Mouse (Mus musculus): ENCODE measurements around the gene Nectin1. TPM values are rescaled to one million over a fixed set of nuclear protein-coding genes. Genes with fewer than 3 reads are reported as not detected.
A peak's percentile ranks its signal among the peaks of the same experiment; 100 is the strongest.

Gene Nectin1
- polyA plus RNA-seq, 1 experiment from 2014 or later, result 11.0 TPM

DNA sequence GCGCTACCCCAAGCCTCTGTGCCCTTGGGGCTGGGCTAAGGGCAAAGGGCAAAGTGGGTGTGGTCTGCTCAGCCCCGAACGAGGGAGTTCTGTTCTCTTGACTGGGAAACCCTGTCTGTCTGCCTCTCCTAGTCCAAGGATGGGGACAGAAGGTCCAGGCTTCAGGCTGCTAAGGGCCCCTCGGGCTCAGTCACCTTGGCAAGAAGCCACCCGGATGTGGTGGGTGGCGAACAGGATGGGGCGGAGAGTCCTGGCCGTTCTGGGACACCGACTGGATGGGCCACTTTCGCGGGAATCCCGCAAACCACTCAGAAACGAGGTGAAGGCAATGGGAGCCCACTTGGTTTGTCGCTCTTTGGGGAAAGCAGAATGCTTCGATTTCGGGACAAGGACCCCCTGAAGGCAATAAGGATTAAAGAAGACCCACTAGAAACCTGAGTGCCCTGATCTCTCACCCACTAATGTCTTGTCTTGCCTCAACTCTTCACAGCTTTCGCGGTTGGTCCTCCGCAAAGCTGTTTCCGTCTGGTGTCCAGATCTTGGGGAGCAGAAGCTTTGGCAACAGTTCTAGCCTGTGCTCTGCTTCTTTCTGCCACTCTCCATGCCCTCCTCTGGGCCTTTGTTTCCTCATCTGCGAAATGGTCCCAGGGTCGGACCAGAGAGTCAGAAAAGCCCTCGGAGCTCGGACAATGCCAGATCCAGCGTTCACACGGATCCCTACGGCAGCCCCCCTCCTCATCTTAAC lies 710 bp upstream of the Nectin1 start:
- 1% methylated on average over 27 of the region's 27 CpGs for WGBS
- ATAC-seq, result no peak
- Histone ChIP-seq H3K9me3 (no peaks in the 10 kb centered on the region), H3K4me2 (replicated peaks) (peak overlapping the region; percentile 91), H3K36me3 (no peaks in the 10 kb centered on the region), H3K27me3 (peaks cover 10% of the 10 kb centered on the region; the same call in 1 of the 2 replicates), H3K27ac (peak overlapping the region; percentile 99), H3K9ac (replicated peaks) (peak overlapping the region; percentile 98), H3K4me3 (replicated peaks) (peak overlapping the region; percentile 95), H3K4me1 (replicated peaks) (peaks cover 50% of the 10 kb centered on the region)

DNA sequence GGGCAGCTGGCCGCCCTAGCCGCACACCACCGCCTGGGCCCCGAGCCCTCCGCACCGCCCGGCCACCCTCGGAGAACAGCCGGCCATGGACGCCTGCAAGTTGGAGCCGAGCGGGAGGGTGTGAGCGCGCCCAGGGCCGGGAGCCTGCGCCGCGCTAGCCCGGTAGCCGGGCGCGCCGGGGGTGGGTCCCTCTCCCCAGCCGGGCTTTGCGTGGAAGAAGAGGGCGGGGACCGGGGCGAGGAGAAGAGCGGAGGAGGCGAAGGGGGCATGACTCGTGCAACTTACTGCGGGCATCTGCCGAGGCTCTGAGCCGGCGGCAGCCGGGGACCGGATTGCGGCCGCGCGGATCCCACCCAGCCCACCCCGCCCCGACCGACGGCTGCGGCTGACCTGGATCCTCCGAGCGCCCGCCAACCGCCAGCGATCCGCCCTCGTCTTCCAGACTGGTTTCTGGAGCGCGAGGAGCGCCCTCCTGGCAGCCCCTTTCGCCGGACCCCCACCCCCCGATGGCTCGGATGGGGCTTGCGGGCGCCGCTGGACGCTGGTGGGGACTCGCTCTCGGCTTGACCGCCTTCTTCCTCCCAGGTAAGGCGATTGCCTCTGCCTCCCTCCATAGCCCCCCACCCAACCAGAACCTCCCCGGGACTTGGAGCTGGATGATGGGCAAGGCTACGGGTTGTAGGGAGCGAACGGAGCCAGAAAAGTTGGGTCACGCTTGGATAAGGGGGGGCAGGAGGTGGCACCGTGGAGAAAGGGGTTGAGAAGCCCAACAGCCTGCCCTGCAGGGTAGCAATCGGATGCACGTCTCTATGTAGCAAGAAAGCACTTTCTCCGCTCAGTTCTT lies 576 bp downstream of the Nectin1 start:
- Histone ChIP-seq H3K27me3 (peaks cover 10% of the 10 kb centered on the region; the same call in 1 of the 2 replicates), H3K4me1 (replicated peaks) (peaks cover 53% of the 10 kb centered on the region), H3K36me3 (no peaks in the 10 kb centered on the region), H3K27ac (peak overlapping the region; percentile 99), H3K9me3 (no peaks in the 10 kb centered on the region), H3K4me3 (replicated peaks) (peak overlapping the region; percentile 95), H3K4me2 (replicated peaks) (peak overlapping the region; percentile 91), H3K9ac (replicated peaks) (peak overlapping the region; percentile 98)
- ATAC-seq, result peak; percentile 73
- under 1% methylated on average over 72 of the region's 77 CpGs for WGBS

- no peaks in the 10 kb centered on the region for H3K36me3 ChIP-seq
- H3K27me3 ChIP-seq, result peaks cover 7% of the 10 kb centered on the region; the same call in 1 of the 2 replicates
- H3K9me3 ChIP-seq, result no peaks in the 10 kb centered on the region
- no peak for ATAC-seq
- H3K4me2 ChIP-seq (replicated peaks), result peak overlapping the region; percentile 91
- peak overlapping the region; percentile 99 for H3K27ac ChIP-seq
- peaks cover 61% of the 10 kb centered on the region for H3K4me1 ChIP-seq (replicated peaks)
- peak overlapping the region; percentile 95 for H3K4me3 ChIP-seq (replicated peaks)
- H3K9ac ChIP-seq (replicated peaks), result peak overlapping the region; percentile 98
- WGBS, result under 1% methylated on average over 43 of the region's 43 CpGs
These were observed 1.4 kb downstream of the Nectin1 start for GRCm38 (mm10) chr9:43745051-43745792.

- peak overlapping the region; percentile 99 for H3K27ac ChIP-seq
- H3K36me3 ChIP-seq, result no peaks in the 10 kb centered on the region
- peaks cover 2% of the 10 kb centered on the region; the same call in 1 of the 2 replicates for H3K27me3 ChIP-seq
- peaks cover 70% of the 10 kb centered on the region for H3K4me1 ChIP-seq (replicated peaks)
- peak overlapping the region; percentile 95 for H3K4me3 ChIP-seq (replicated peaks)
- no peaks in the 10 kb centered on the region for H3K9me3 ChIP-seq
- H3K9ac ChIP-seq (replicated peaks), result peak overlapping the region; percentile 98
- under 1% methylated on average over 13 of the region's 13 CpGs for WGBS
- no peak for ATAC-seq
- peak overlapping the region; percentile 91 for H3K4me2 ChIP-seq (replicated peaks)
These were observed 2.3 kb downstream of the Nectin1 start for GRCm38 (mm10) chr9:43745951-43746703.

DNA sequence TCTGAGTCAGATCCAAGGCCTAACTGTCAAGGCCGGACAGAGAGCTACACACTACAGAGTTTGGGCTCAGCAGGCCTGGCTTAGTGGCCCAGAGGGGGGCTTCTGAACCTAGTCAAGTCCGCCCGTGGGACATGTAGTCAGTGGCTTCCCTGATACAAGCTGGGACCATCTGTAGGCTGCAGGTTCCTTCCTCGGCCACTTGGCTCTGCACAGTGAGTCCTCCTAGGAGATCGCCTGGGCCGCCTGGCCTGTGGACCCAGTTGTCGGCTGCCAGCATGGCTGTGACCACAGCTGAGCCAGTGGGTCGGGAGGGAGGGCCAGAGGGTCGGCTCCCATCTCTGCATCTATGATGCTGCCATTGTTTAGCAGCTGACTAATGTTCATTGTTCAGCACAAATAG lies 3.9 kb downstream of the Nectin1 start:
- peak overlapping the region; percentile 98 for H3K9ac ChIP-seq (replicated peaks)
- H3K4me1 ChIP-seq (replicated peaks), result peaks cover 73% of the 10 kb centered on the region
- H3K36me3 ChIP-seq, result no peaks in the 10 kb centered on the region
- no peaks in the 10 kb centered on the region for H3K9me3 ChIP-seq
- no peaks in the 10 kb centered on the region for H3K27me3 ChIP-seq
- 19% methylated on average over 9 of the region's 9 CpGs for WGBS
- peak overlapping the region; percentile 99 for H3K27ac ChIP-seq
- peak overlapping the region; percentile 91 for H3K4me2 ChIP-seq (replicated peaks)
- H3K4me3 ChIP-seq (replicated peaks), result peak overlapping the region; percentile 95
- ATAC-seq, result no peak

DNA sequence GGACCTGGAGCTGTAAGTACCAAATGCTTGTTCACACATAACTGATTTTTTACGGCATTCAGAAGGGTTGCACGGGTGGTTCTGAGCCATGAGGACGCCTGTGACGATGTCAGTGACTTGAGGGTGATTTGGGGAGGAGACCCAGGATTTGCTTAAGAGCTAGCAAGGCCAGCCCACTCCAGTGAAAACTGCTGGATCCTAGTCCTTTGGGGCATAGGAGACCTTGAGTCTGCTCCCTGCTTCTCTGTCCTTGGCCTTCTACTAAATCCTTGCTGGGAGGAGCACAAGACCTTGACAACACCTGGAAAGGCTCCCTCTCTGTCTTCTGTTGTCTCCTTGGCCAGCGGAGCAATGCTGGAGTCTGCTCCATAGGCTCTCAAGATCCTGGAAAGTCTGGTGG lies 4.7 kb downstream of the Nectin1 start:
- no peaks in the 10 kb centered on the region for H3K27me3 ChIP-seq
- H3K9ac ChIP-seq (replicated peaks), result peak overlapping the region; percentile 34; the same call in 1 of the 2 replicates
- H3K4me1 ChIP-seq (replicated peaks), result peaks cover 69% of the 10 kb centered on the region
- H3K4me2 ChIP-seq (replicated peaks), result peak overlapping the region; percentile 91
- no peak for ATAC-seq
- H3K27ac ChIP-seq, result no peak overlapping the region
- 49% methylated on average over 5 of the region's 5 CpGs for WGBS
- no peaks in the 10 kb centered on the region for H3K9me3 ChIP-seq
- H3K36me3 ChIP-seq, result no peaks in the 10 kb centered on the region
- peak overlapping the region; percentile 95 for H3K4me3 ChIP-seq (replicated peaks)

GRCm38 (mm10) chr9:43750053-43750452 lies 6.3 kb downstream of the Nectin1 start:
- Histone ChIP-seq H3K9me3 (no peaks in the 10 kb centered on the region), H3K9ac (replicated peaks) (no peak overlapping the region), H3K4me3 (replicated peaks) (no peak overlapping the region), H3K27ac (0 out of 2 replicates have a peak overlapping the region, but pooled peaks have one; percentile 10), H3K36me3 (no peaks in the 10 kb centered on the region), H3K27me3 (no peaks in the 10 kb centered on the region), H3K4me2 (replicated peaks) (peak overlapping the region; percentile 2; the same call in 1 of the 2 replicates), H3K4me1 (replicated peaks) (peaks cover 82% of the 10 kb centered on the region)
- WGBS, result 65% methylated on average over 9 of the region's 9 CpGs
- ATAC-seq, result no peak

- H3K4me2 ChIP-seq (replicated peaks), result no peak overlapping the region
- no peaks in the 10 kb centered on the region for H3K9me3 ChIP-seq
- no peak overlapping the region for H3K27ac ChIP-seq
- 46% methylated on average over 8 of the region's 8 CpGs for WGBS
- H3K4me1 ChIP-seq (replicated peaks), result peaks cover 82% of the 10 kb centered on the region
- no peak overlapping the region for H3K9ac ChIP-seq (replicated peaks)
- H3K36me3 ChIP-seq, result no peaks in the 10 kb centered on the region
- H3K4me3 ChIP-seq (replicated peaks), result no peak overlapping the region
- no peaks in the 10 kb centered on the region for H3K27me3 ChIP-seq
- no peak for ATAC-seq
These were observed 7.3 kb downstream of the Nectin1 start for GRCm38 (mm10) chr9:43751111-43751510.

- H3K4me2 ChIP-seq (replicated peaks), result no peak overlapping the region
- WGBS, result 81% methylated on average over 6 of the region's 6 CpGs
These were observed 9.7 kb downstream of the Nectin1 start for GRCm38 (mm10) chr9:43753481-43753880.

GRCm38 (mm10) chr9:43754083-43754482 lies 10.3 kb downstream of the Nectin1 start:
- Histone ChIP-seq H3K36me3 (no peaks in the 10 kb centered on the region), H3K4me3 (replicated peaks) (no peak overlapping the region), H3K27ac (peak overlapping the region; percentile 41; the same call in 1 of the 2 replicates), H3K9me3 (no peaks in the 10 kb centered on the region), H3K27me3 (no peaks in the 10 kb centered on the region), H3K4me1 (replicated peaks) (peaks cover 82% of the 10 kb centered on the region), H3K4me2 (replicated peaks) (no peak overlapping the region), H3K9ac (replicated peaks) (no peak overlapping the region)
- WGBS, result 58% methylated on average over 5 of the region's 5 CpGs
- ATAC-seq, result no peak

More at GRCm38 (mm10) chr9:43753481-43753880, 9.7 kb downstream of the Nectin1 start:
- Histone ChIP-seq H3K27me3 (no peaks in the 10 kb centered on the region), H3K4me3 (replicated peaks) (no peak overlapping the region), H3K4me1 (replicated peaks) (peaks cover 82% of the 10 kb centered on the region), H3K9ac (replicated peaks) (no peak overlapping the region), H3K36me3 (no peaks in the 10 kb centered on the region), H3K9me3 (no peaks in the 10 kb centered on the region), H3K27ac (no peak overlapping the region)
- ATAC-seq, result no peak

GRCm38 (mm10) chr9:43754768-43755197 lies 11.0 kb downstream of the Nectin1 start:
- H3K36me3 ChIP-seq, result no peaks in the 10 kb centered on the region
- H3K9ac ChIP-seq (replicated peaks), result 0 out of 2 replicates have a peak overlapping the region, but pooled peaks have one; percentile 5
- 69% methylated on average over 9 of the region's 9 CpGs for WGBS
- H3K27me3 ChIP-seq, result no peaks in the 10 kb centered on the region
- no peaks in the 10 kb centered on the region for H3K9me3 ChIP-seq
- ATAC-seq, result no peak
- no peak overlapping the region for H3K4me2 ChIP-seq (replicated peaks)
- no peak overlapping the region for H3K4me3 ChIP-seq (replicated peaks)
- H3K4me1 ChIP-seq (replicated peaks), result peaks cover 82% of the 10 kb centered on the region
- peak overlapping the region; percentile 41 for H3K27ac ChIP-seq

Data from midbrain, embryonic 13.5 days (tissue).